Mouse (Mus musculus) layer of hippocampus, postnatal 36 days (tissue): ENCODE data around the gene Tmem53. TPM values are rescaled to one million over a fixed set of nuclear protein-coding genes. Genes with fewer than 3 reads are reported as not detected.

Source experiments
- DNase-seq, 2 experiments: peaks; one replicate each; pipeline ENCODE4 v3.0.0; 2022
- total RNA-seq, 2 experiments: library from RNA; stranded (reverse); gene quantifications; 2 replicates each; pipeline ENCODE4 v1.2.3; 2021

Tmem53 gene
- total RNA-seq, 2 experiments from 2014 or later, result 4.8 to 6.1 TPM

DNA sequence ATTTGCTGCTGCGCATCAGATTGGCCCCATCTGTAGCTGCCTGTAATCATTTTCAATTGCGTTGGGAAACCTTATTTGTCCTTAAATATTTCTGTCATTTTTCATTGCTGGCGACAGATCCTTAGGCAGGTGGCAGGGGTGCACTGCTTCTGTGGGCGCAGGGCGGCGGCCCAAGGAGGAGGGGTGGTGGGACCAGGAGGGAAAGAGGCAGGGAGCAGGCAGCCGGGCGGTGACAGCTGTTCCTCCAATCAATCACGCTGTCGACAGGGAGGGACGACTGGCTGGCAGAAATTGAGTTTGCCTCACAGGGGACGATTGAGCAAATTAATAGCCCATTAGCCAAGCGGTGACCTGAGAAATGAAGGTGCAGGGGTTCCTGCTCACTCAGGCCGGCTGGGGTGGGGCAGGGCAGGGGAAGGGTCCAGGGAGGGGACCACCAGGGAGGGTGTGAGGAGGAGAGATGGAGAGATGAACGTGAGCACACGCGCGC is 66.0 kb downstream of the Tmem53 start:
- peak; percentile 50 to 53 for DNase-seq

Other genes with a start within 250 kb of the Tmem53 start
- gene Eif2b3, start 232.5 kb upstream of the Tmem53 start, total RNA-seq, result 10 to 100 TPM; 18.7 to 18.9 TPM
- 1 to 10 TPM; 2.3 to 3.0 TPM for gene Ptch2, start 155.9 kb upstream of the Tmem53 start, total RNA-seq
- 10 to 100 TPM; 11.6 to 13.4 TPM for gene Btbd19, start 126.2 kb upstream of the Tmem53 start, total RNA-seq
- not detected for gene Tctex1d4, start 125.2 kb upstream of the Tmem53 start, total RNA-seq
- 10 to 100 TPM in 1 of 2 experiments, 1 to 10 TPM in 1; 8.0 to 10.0 TPM for gene Plk3, start 118.0 kb upstream of the Tmem53 start, total RNA-seq
- gene Rps8, start 95.7 kb upstream of the Tmem53 start, total RNA-seq, result 100 to 1,000 TPM; 503 to 512 TPM
- under 1 TPM; 0.40 to 0.46 TPM for gene Kif2c, start 69.3 kb upstream of the Tmem53 start, total RNA-seq
- under 1 TPM; 0.43 to 0.82 TPM for gene Armh1, start 174 bp downstream of the Tmem53 start, total RNA-seq
- 100 to 1,000 TPM; 164 to 175 TPM for gene Rnf220, start 245.1 kb downstream of the Tmem53 start, total RNA-seq